Mouse (Mus musculus) kidney, postnatal 10 days (tissue): Measurements from ENCODE around the gene Pde6b.
A peak's percentile ranks its signal among the peaks of the same experiment; 100 is the strongest.

Source experiments
- DNase-seq: peaks from one replicate; pipeline ENCODE4 v3.0.0; 2021; ENCODE audit warnings: mixed read lengths

The Pde6b gene

DNA sequence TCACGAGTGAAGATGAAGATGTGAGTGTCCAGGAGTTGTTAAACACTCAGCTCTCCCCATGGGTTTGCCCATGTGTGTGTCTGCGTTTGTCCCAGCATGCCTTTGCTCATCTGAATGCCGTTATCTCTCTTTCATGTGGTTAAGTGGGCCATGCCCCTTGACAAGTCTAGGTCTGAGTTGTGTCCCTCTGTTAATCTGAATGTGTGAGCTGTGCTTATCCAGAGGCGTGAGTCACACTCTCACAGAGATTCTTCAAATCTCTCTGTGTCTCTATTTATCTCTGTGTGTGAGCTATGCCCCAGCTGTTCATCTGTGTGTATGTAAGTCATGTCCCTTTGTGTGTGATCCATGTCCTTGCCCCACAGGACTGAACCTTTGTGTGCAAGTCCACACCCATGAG is 15.3 kb downstream of the Pde6b start:
- no peak for DNase-seq

- DNase-seq: no peak
Observed at GRCm38 (mm10) chr5:108405460-108405859, 17.3 kb downstream of the Pde6b start.

- DNase-seq: no peak
Observed at GRCm38 (mm10) chr5:108406977-108407376, 18.8 kb downstream of the Pde6b start.

- no peak for DNase-seq
Observed at GRCm38 (mm10) chr5:108414711-108415110, 26.5 kb downstream of the Pde6b start.

GRCm38 (mm10) chr5:108422741-108423140 is 34.5 kb downstream of the Pde6b start:
- no peak for DNase-seq

DNA sequence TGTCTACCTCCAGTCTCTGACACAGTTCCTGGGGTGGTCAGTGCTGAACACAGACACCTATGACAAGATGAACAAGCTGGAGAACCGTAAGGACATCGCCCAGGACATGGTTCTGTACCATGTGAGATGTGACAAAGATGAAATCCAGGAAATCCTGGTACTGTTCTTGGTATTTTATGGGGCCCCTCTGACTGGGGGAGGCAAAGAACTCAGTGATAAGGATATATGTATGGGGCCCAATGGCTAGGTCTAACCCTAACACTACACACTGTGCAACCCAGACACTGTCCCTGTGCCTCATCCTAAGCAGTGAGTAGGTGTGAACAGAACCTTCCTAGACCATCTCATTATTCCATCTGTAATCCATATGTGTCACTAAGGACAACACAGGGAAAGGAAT is 35.2 kb downstream of the Pde6b start:
- DNase-seq: no peak

DNA sequence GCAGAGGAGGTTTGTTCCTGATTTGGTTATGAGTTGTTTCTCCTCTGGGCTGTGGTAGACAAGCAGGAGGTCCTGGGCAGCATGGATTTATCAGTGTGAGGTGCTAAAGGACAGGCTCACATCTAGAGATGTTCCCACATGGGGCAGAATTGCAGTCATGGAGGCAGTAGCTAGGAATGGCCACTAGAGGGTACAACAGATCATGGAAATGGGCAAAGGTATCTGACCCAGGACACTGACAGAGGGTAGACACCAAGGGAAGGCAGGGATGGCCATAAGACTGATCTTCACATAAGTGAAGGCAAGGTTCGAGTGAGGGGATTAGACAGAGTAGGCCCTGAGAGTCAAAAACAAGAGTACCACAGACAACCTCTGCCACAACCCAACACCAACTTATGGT is 39.0 kb downstream of the Pde6b start:
- peak; percentile 69 for DNase-seq

GRCm38 (mm10) chr5:108431196-108431595 is 43.0 kb downstream of the Pde6b start:
- DNase-seq: no peak

DNA sequence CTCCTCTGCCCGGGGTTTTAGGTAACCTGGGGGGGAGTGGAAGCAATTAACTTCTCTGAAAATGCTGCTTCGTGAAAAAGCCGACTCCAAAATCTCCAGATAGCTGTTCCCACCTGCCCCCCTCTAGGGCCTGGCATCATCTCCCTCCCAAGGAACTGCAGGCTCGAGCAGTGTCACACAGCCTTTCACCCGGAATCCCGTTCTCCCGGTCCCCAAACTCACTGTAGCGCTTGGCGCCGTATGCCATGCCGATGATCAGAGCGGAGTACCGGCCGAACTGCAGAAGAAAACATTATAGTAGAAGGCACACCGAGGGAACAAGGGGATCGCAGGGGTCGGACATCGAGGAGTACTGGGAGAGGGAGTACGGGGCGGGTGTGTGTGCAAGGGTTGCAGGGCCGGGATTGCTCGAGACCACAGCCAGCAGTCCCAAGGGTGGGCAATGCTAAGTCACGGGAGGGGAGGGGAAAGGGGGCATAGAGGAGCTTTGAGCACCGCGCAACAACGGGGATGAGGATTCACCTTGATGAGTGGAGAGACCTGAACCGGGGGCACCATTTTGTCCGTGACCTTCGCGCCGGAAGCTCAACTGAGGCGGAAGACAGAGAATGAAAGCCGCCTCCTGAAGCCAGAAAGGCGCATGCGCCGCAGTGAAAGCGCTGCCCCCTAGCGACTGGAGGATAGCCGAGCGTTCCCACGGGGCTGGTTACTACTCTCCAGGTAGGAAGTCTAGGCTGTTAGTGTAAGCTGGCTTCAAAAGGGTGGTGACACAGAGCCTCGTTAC is 45.8 kb downstream of the Pde6b start, which contains the start of gene Atp5k:
Gene Atp5k (minus strand): TSS at position 645 of the 784 bp plus-strand sequence.
- peak; percentile 96 for DNase-seq

- no peak for DNase-seq
Observed at GRCm38 (mm10) chr5:108436101-108436500, 47.9 kb downstream of the Pde6b start.

- no peak for DNase-seq
Observed at GRCm38 (mm10) chr5:108446973-108447372, 58.8 kb downstream of the Pde6b start.

- DNase-seq: no peak
Observed at GRCm38 (mm10) chr5:108447857-108448256, 59.7 kb downstream of the Pde6b start.

DNA sequence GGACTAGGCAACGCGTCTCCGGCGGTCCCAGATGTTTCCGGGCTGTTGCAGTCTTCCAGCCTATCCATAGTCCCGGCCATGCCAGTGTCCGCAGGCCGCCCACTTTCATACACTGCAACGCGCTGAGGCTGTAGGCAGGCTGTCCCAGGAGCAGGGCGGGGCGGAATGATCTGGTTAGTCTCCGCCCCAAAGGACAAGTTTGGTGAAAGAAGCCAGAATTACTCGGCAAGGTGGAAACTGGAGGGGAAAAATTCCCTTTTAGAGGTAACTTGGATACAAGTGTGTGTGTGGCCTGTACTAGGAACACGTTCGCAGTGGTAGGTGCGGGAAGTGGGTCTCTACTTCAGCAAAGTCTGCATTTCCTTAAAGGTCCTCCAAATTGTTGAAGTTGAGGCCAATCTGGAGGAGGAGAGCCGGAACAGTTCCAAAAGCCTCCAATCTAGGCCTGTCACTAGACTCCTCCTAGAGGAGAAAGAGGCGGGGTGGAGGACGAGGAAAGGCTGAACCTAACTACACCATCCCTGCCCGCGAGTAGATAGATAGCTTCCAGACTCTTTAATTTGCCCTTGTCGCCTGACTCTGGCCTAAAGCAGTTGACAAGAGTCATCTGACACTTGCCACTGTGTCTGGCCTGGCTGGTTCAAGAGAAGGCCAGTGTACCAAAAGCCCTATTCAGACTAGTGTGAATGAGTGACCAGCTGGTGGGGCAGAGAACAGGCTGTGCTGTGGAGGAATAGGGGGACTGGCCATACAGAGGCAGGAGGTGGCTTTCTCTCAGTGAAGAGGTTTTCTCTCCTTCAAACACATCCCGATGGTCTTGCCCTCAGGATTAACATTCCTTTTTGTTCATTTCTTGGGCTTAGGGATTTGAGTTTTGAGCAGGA is 60.8 kb downstream of the Pde6b start, which contains the start of gene Mfsd7a:
Gene Mfsd7a (minus strand): TSS at position 107 of the 884 bp plus-strand sequence.
- peak; percentile 85 for DNase-seq

DNA sequence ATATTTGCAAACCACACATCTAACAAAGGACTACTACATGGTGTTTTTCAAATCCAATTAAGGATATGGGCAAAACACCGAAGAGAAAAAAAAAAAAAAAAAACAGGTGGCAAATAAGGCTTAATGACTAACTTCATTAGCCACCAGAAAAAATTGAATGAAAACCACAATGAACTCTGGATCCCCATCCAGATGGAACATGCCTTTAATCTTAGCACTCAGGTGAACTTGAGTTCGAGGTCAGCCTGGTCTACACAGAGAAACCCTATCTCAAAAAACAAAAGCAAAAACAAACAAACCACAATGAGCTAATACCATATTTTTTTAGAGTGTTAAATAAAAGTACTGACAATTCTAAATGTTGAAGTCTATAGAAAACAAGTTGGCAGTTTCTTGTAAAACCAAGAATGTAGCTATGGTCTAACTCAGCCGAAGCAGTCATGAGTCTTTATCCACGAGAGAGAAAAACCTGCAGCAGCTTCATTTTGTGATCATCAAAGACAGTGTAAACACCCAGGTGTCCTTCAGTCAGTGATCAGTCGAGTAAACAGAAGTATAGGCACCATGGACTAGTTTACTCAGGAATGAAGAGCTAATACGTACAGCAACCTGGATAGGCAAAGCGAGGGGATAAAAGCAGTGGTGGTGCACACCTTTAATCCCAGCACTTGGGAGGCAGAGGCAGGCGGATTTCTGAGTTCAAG is 62.8 kb downstream of the Pde6b start:
- no peak for DNase-seq

DNA sequence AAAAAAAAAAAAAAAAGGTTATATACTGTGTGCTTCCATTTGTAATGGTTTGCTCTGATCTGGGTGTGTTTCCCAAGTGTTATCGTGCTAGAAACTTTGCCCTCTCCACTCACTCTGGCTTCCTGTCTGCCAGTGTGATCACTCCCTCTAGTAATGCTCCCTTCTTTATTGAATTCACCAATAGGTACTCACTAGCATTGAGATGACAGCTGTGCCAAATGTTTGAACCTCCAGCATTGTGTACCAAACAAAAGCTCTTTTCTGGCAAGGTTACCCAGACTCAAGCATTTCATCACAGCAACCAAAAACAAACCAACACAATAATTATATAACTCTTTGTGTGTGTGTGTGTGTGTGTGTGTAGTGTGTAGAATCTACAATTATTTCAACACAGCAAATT is 63.4 kb downstream of the Pde6b start:
- no peak for DNase-seq

GRCm38 (mm10) chr5:108452422-108452821 is 64.2 kb downstream of the Pde6b start:
- no peak for DNase-seq

DNA sequence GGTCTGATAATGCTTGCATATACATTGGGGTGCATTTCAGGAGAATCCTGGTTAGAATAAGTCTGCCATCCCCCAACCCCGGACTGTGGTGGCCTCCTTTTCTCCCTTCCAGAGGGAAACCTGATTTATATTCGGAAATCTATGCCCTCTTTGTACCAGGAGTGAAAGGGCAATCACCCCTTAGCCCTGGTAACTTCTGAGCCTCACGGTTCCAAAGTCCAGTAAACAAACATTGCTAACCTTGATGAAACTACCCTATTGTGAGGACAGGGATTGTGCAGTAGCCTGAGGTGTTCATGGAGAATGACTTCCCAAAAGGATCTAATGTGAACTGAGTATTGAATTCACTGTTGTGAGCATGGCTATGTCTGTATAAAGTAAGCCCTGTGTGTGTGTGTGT is 65.9 kb downstream of the Pde6b start:
- no peak for DNase-seq

- no peak for DNase-seq
Observed at GRCm38 (mm10) chr5:108458706-108459105, 70.5 kb downstream of the Pde6b start.

- peak; percentile 10 for DNase-seq
Observed at GRCm38 (mm10) chr5:108460461-108460860, 72.3 kb downstream of the Pde6b start.

GRCm38 (mm10) chr5:108461082-108462065 is 73.2 kb downstream of the Pde6b start, which contains the start of gene Pcgf3:
Gene Pcgf3 (plus strand): TSS chr5:108461232.
- peak; percentile 99 for DNase-seq

GRCm38 (mm10) chr5:108462446-108462845 is 74.3 kb downstream of the Pde6b start:
- DNase-seq: no peak
